Mouse (Mus musculus) lung, adult 2 months (tissue): Measurements from ENCODE around the gene Saxo1. TPM values are rescaled to one million over a fixed set of nuclear protein-coding genes. Genes with fewer than 3 reads are reported as not detected.

ENCODE experiments used
- DNase-seq: peaks from one replicate; pipeline ENCODE4 v3.0.0; 2022
- H3K4me1 ChIP-seq: fragments of 200-500 bp; 2 replicates; pipeline ENCODE4 v1.6.1; 2011; ENCODE audit warnings: low read length; ENCODE audit not compliant: control insufficient read depth, insufficient read depth
- H3K4me3 ChIP-seq: fragments of 200-500 bp; replicated peaks from 2 replicates; pipeline ENCODE3; 2011; ENCODE audit warnings: low read depth, mild to moderate bottlenecking, control low read depth, low read length; ENCODE audit errors: extremely low read depth
- CTCF ChIP-seq: fragments of 200-500 bp; IDR thresholded peaks from 2 replicates; pipeline ENCODE4 v1.5.1; 2011; ENCODE audit warnings: mild to moderate bottlenecking, low read length, control low read depth; ENCODE audit not compliant: insufficient read depth
- POLR2A ChIP-seq: fragments of 200-500 bp; IDR thresholded peaks from 2 replicates; pipeline ENCODE4 v1.6.1; 2011; ENCODE audit warnings: low read depth, mild to moderate bottlenecking, control low read depth, low read length, borderline replicate concordance; ENCODE audit errors: extremely low read depth
- WGBS: fragments of 180-500 bp; shearing (Covaris S2); methylation state at CpG from one replicate; pipeline ENCODE4 v1.1.7; 2018; 5-methylcytosine and 5-hydroxymethylcytosine counted together
- polyA plus RNA-seq: library from polyadenylated mRNA; depleted of rRNA; stranded (reverse); fragments of >200 nt; gene quantifications from 2 replicates; pipeline ENCODE4 v1.2.3, GENCODE M21; 2012

Gene Saxo1
- polyA plus RNA-seq, 1 experiment = not detected

GRCm38 (mm10) chr4:86534091-86534481 is 24.0 kb downstream of the Saxo1 start:
- no peak for TF ChIP-seq CTCF
- no peak for TF ChIP-seq POLR2A
- Histone ChIP-seq H3K4me3 (no peak overlapping the region), H3K4me1 (no peaks in the 10 kb centered on the region)
- 68% methylated on average over 5 of the region's 5 CpGs for WGBS
- DNase-seq = no peak

DNA sequence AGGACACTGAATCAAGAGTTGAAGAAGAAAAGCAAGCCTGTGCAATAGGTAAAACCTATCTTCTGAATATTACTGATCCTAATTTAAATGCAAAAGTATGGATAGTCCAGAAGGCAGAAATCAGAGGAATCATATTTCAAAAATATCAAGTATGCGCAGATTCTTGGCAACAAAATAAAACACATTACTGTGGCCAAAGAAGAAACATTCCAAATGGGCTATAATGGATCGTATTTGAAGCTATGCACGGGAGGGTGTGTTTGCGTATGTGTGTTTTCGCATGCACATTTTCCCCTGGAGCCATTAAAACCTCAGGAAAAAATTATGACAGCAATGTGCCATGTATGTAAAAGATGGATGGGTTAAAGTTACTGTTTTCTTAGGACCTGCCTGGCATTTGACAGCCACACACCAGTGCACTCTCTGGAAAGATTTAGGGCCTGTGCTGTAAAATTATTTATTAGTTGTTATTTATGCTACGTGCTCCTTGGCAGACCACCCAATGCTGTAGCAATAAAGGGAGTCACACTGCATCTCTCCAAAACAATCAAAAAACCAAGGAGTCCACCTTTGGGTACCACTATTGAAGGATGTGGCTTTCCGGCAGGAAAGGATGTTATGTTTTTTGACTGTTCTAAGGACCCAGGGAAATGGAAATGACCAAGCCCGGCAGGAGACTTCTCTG is 24.6 kb downstream of the Saxo1 start:
- TF ChIP-seq POLR2A (no peak), CTCF (no peak)
- H3K4me3 ChIP-seq = no peak overlapping the region
- H3K4me1 ChIP-seq = no peaks in the 10 kb centered on the region
- WGBS = 73% methylated on average over 8 of the region's 8 CpGs
- DNase-seq = no peak

DNA sequence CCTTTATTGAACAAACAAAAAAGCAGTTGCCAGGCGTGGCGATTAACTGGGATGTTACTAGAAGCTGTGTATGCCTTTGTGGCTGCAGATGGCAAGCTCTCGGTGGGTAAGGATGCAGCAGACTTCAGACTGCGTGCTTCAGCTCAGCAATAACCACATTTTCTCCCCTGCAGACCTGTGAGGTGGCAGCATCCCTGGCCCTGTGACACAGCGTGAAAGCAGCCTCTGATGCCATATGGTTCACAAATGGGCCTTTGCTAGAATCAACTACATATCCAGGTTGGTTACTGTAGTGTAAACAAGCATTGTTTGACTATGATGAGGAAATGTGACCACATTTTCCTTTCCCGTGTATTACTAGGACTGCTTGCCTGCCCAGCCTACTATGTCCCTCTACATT is 29.0 kb downstream of the Saxo1 start:
- no peak overlapping the region for H3K4me3 ChIP-seq
- DNase-seq = no peak
- H3K4me1 ChIP-seq = no peaks in the 10 kb centered on the region; the same call in 1 of the 2 replicates
- TF ChIP-seq POLR2A (no peak), CTCF (no peak)
- 70% methylated on average over 6 of the region's 6 CpGs for WGBS

- Histone ChIP-seq H3K4me1 (no peaks in the 10 kb centered on the region; the same call in 1 of the 2 replicates), H3K4me3 (no peak overlapping the region)
- 48% methylated on average over 11 of the region's 11 CpGs for WGBS
- no peak for DNase-seq
- TF ChIP-seq POLR2A = no peak
- no peak for TF ChIP-seq CTCF
These were observed 30.7 kb downstream of the Saxo1 start for GRCm38 (mm10) chr4:86527162-86528136.

DNA sequence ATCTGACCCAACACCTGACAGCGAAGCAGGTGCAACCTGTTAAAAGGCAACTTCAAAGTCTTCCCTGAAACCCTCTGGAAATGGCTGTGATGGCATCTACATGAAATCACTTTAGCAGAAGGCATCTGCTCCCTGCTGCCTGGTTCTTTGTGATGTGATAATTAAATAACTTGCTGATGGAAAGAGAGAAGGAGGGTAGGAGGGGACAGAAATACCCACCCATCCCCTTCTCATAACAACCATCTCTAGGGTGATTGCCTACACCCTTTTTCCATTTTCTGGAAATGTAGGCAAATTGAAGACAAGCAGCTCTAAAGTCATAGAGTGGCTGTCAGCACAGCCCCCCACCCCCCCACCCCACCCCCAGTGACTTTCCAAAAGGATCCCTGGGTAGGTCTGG is 33.6 kb downstream of the Saxo1 start:
- Histone ChIP-seq H3K4me3 (no peak overlapping the region), H3K4me1 (no peaks in the 10 kb centered on the region; the same call in 1 of the 2 replicates)
- 93% methylated on average over 1 of the region's 1 CpGs for WGBS
- TF ChIP-seq POLR2A = no peak
- no peak for TF ChIP-seq CTCF
- DNase-seq = no peak

- TF ChIP-seq POLR2A (no peak), CTCF (no peak)
- H3K4me3 ChIP-seq = no peak overlapping the region
- H3K4me1 ChIP-seq = no peaks in the 10 kb centered on the region; the same call in 1 of the 2 replicates
- DNase-seq = no peak
- WGBS = 76% methylated on average over 5 of the region's 5 CpGs
These were observed 34.4 kb downstream of the Saxo1 start for GRCm38 (mm10) chr4:86523771-86524170.

- no peak for TF ChIP-seq POLR2A
- no peak for TF ChIP-seq CTCF
- no peak overlapping the region for H3K4me3 ChIP-seq
- H3K4me1 ChIP-seq = no peaks in the 10 kb centered on the region
- no peak for DNase-seq
- 88% methylated on average over 12 of the region's 12 CpGs for WGBS
These were observed 37.4 kb downstream of the Saxo1 start for GRCm38 (mm10) chr4:86520695-86521094.

GRCm38 (mm10) chr4:86519953-86520352 is 38.2 kb downstream of the Saxo1 start:
- WGBS = 79% methylated on average over 6 of the region's 6 CpGs

GRCm38 (mm10) chr4:86504656-86505055 is 53.5 kb downstream of the Saxo1 start:
- 63% methylated on average over 6 of the region's 6 CpGs for WGBS
- Histone ChIP-seq H3K4me3 (no peak overlapping the region), H3K4me1 (no peaks in the 10 kb centered on the region)
- TF ChIP-seq POLR2A = no peak
- no peak for TF ChIP-seq CTCF
- DNase-seq = no peak

More at GRCm38 (mm10) chr4:86519953-86520352, 38.2 kb downstream of the Saxo1 start:
- TF ChIP-seq POLR2A (no peak), CTCF (no peak)
- DNase-seq = no peak
- H3K4me3 ChIP-seq = no peak overlapping the region
- H3K4me1 ChIP-seq = no peaks in the 10 kb centered on the region

- Histone ChIP-seq H3K4me1 (no peaks in the 10 kb centered on the region), H3K4me3 (no peak overlapping the region)
- DNase-seq = no peak
- 95% methylated on average over 1 of the region's 1 CpGs for WGBS
- TF ChIP-seq CTCF (no peak), POLR2A (no peak)
These were observed 58.6 kb downstream of the Saxo1 start for GRCm38 (mm10) chr4:86499561-86499960.
